Mouse (Mus musculus) bone marrow macrophage, adult 2 months (primary cell): ENCODE results near the gene Auh.

Source experiments
- CTCF ChIP-seq: IDR thresholded peaks from 2 replicates; pipeline ENCODE4 v1.5.1; 2012; ENCODE audit warnings: low read depth, mild to moderate bottlenecking, low read length, moderate library complexity
- POLR2A ChIP-seq: IDR thresholded peaks from 2 replicates; pipeline ENCODE4 v1.6.1; 2012; ENCODE audit warnings: mild to moderate bottlenecking, low read depth, low read length, borderline replicate concordance

DNA sequence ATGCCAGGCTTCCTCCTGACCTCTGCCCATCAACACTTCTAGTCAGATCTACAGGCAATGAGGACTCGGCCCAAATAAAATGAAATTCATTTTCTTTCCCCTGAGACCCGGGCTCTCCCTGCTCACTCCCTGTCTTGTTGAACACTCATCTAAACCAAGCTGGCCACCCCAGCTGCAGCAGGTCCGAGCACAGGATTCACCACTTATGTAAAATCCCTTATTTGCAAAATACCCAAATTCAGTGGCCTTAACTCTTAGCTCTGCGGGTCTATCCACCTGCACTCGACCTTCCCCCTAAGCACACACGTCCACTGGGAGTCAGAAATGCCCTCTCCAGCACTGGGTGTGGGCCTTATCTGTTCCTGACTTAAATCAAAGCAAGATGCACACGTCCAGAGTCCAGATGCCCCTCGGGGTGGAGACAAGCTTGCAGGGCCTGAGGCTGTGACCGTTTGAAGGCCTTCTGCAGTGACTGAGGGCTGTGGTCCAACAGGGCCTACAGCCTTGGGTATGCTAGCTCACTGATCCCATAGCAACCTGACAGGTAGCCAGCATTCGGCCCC lies 9.6 kb downstream of the Auh start:
- TF ChIP-seq CTCF (no peak), POLR2A (no peak)
